Mouse (Mus musculus) lung, embryonic 16.5 days (tissue): Measurements from ENCODE around the gene Tgfbrap1. TPM values are rescaled to one million over a fixed set of nuclear protein-coding genes. Genes with fewer than 3 reads are reported as not detected.

Experiments used
- ATAC-seq: fragments of 200-750 bp; cut with Nextera tagmentation; 2 replicates; pipeline ENCODE4 v1.8.0; 2017; ENCODE audit warnings: low read depth, mild to moderate bottlenecking, moderate library complexity
- H3K27ac ChIP-seq: fragments of 300-500 bp; sonication (generic); 2 replicates; pipeline ENCODE4 v1.5.1; 2014; ENCODE audit warnings: mild to moderate bottlenecking, control low read depth, low read length
- H3K27me3 ChIP-seq: fragments of 300-500 bp; sonication (generic); 2 replicates; pipeline ENCODE4 v1.6.1; 2014; ENCODE audit warnings: low read depth, low read length, mixed read lengths; ENCODE audit not compliant: control insufficient read depth, insufficient read depth
- H3K36me3 ChIP-seq: fragments of 300-500 bp; sonication (generic); 2 replicates; pipeline ENCODE4 v1.6.1; 2014; ENCODE audit warnings: low read length; ENCODE audit not compliant: control insufficient read depth, insufficient read depth
- H3K4me1 ChIP-seq: fragments of 300-500 bp; sonication (generic); replicated peaks from 2 replicates; pipeline ENCODE4 v1.6.1; 2014; ENCODE audit warnings: low read length, mixed read lengths; ENCODE audit not compliant: control insufficient read depth, insufficient read depth
- H3K4me2 ChIP-seq: fragments of 300-500 bp; sonication (generic); 2 replicates; pipeline ENCODE4 v1.6.1; 2014; ENCODE audit warnings: low read depth, low read length, control low read depth
- H3K4me3 ChIP-seq: fragments of 300-500 bp; sonication (generic); 2 replicates; pipeline ENCODE4 v1.5.1; 2014; ENCODE audit warnings: mild to moderate bottlenecking, low read length, control low read depth
- H3K9ac ChIP-seq: fragments of 300-500 bp; sonication (generic); 2 replicates; pipeline ENCODE4 v1.6.1; 2014; ENCODE audit warnings: low read length, control low read depth
- H3K9me3 ChIP-seq: fragments of 300-500 bp; sonication (generic); 2 replicates; pipeline ENCODE4 v1.6.1; 2016; ENCODE audit warnings: low read length; ENCODE audit not compliant: control insufficient read depth
- WGBS: fragments of 180-500 bp; shearing (Covaris S2); extraction: QIAGEN DNeasy Blood & Tissue Kit; methylation state at CpG from one replicate; pipeline ENCODE4 v1.1.7; 2014; 5-methylcytosine and 5-hydroxymethylcytosine counted together
- microRNA-seq: library from miRNA; unstranded; fragments of <30 nt; microRNA quantifications from one replicate; pipeline ENCODE4, GENCODE M21; 2016
- polyA plus RNA-seq: library from polyadenylated mRNA; unstranded; fragments of >200 nt; fragmentation: Nextera tagmentation; extraction: Ambion mirVana; gene quantifications from 2 replicates; pipeline ENCODE4 v1.2.1, GENCODE M21; 2015

The Tgfbrap1 gene
- polyA plus RNA-seq, 1 experiment from 2014 or later, result 10.4 TPM

- no peaks in the 10 kb centered on the region for H3K4me1 ChIP-seq
- no peak overlapping the region for H3K27ac ChIP-seq
- H3K9ac ChIP-seq, result no peak overlapping the region
- no peaks in the 10 kb centered on the region for H3K27me3 ChIP-seq
- H3K4me3 ChIP-seq, result no peak overlapping the region
- WGBS, result 91% methylated on average over 4 of the region's 4 CpGs
- H3K36me3 ChIP-seq, result no peaks in the 10 kb centered on the region
- ATAC-seq, result no peak
- H3K4me2 ChIP-seq, result no peak overlapping the region
- no peaks in the 10 kb centered on the region for H3K9me3 ChIP-seq
Measured at GRCm38 (mm10) chr1:43010461-43010860, 88.0 kb downstream of the Tgfbrap1 start.

GRCm38 (mm10) chr1:43006524-43006923 is 91.9 kb downstream of the Tgfbrap1 start:
- 60% methylated on average over 4 of the region's 4 CpGs for WGBS
- H3K9ac ChIP-seq, result no peak overlapping the region
- no peak overlapping the region for H3K27ac ChIP-seq
- H3K36me3 ChIP-seq, result no peaks in the 10 kb centered on the region
- no peaks in the 10 kb centered on the region for H3K27me3 ChIP-seq
- no peak overlapping the region for H3K4me2 ChIP-seq
- H3K4me1 ChIP-seq, result no peaks in the 10 kb centered on the region
- no peak overlapping the region for H3K4me3 ChIP-seq
- no peaks in the 10 kb centered on the region for H3K9me3 ChIP-seq
- ATAC-seq, result no peak

DNA sequence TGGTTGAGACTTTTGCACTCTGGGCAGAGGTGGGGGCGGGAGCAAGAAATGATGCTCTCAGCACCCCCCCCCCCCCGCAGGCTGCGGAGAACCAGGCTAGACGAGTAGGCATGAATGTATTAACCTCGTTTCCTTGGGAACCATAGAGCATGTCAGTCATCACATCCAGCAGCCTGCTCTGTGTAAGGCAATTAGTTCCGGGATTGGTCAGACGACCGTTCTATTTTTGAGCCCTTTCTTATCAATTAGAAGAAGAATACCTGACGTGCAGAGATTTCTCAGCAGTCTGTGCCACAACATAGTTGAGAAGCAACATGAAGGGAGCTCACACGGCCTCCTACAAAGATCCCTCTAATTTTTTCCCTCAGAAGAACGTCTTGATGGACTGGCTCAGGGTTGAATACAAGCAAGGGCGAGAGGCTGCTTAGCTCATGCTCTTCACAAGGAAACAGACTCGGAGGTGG is 92.4 kb downstream of the Tgfbrap1 start:
- no peak overlapping the region for H3K4me3 ChIP-seq
- no peak overlapping the region for H3K9ac ChIP-seq
- no peak overlapping the region for H3K4me2 ChIP-seq
- WGBS, result 31% methylated on average over 13 of the region's 13 CpGs
- H3K27me3 ChIP-seq, result no peaks in the 10 kb centered on the region
- H3K27ac ChIP-seq, result no peak overlapping the region
- H3K4me1 ChIP-seq, result no peaks in the 10 kb centered on the region
- no peak for ATAC-seq
- H3K36me3 ChIP-seq, result no peaks in the 10 kb centered on the region
- H3K9me3 ChIP-seq, result no peaks in the 10 kb centered on the region

Small RNA genes within 50 kb of the gene (microRNA-seq; reads per million reads assigned to microRNA genes)
- gene Gm24001, result not detected

Other genes starting within 250 kb of the Tgfbrap1 start
- 46.5 and 46.6 TPM in 2 replicates for gene Mrps9, start 247.4 kb downstream of the Tgfbrap1 start, polyA plus RNA-seq
- 2.6 and 2.9 TPM in 2 replicates for gene Gpr45, start 145.8 kb downstream of the Tgfbrap1 start, polyA plus RNA-seq
- 29.5 and 32.6 TPM in 2 replicates for gene AI597479, start 73 bp upstream of the Tgfbrap1 start, polyA plus RNA-seq
- 29.7 and 31.2 TPM in 2 replicates for gene Fhl2, start 98.3 kb upstream of the Tgfbrap1 start, polyA plus RNA-seq